32 mouse cellular contexts compared by ENCODE assay signal in the genomic region with DNA sequence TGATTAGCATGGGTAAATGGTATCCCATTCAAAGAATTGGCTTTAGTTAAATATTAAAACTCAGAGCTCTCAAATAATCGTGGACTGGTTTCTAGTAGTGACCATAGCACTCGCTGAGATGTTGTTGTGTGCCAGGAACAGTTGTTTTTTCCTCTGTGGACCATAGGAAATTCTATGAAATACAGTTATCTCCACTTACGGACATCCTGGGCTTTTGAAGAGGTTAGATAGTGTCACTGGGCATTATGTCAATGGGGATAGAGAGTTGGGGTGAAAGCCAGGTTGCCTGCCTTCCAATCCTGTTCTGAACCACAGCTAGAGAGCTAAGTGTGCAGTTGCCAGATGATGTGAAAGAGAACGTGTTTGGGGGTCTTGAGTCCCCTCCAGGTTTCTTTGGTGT. TPM values are rescaled to one million over a fixed set of nuclear protein-coding genes. Genes with fewer than 3 reads are reported as not detected.
A peak's percentile ranks its signal among the peaks of the same experiment; 100 is the strongest.
DNase-seq lines count a peak whose midpoint lies in the region; ATAC-seq and TF ChIP-seq lines count a peak whose summit lies in the region.
"Had no signal": no experiment of that assay in that cellular context is flagged by ENCODE, and none has a peak within 500 bp of the region (broad histone marks: within the 10 kb centered on the region; RNA-seq: fewer than 3 reads in every experiment).

No protein-coding gene starts in this region.

- peak overlapping the region; percentile 5; the same call in 1 of the 2 replicates for H3K27ac ChIP-seq in intestine, postnatal 0 days (ENCODE audit: low read depth, low read length)
- no peak overlapping the region for H3K27ac ChIP-seq in intestine, embryonic 16.5 days (ENCODE audit: low read length)
- peak overlapping the region; percentile 10 for H3K27ac ChIP-seq in liver, adult 2 months (replicated peaks; ENCODE audit: insufficient read depth, low read depth, low read length)
- H3K27ac ChIP-seq in liver, embryonic 12.5 days: no peak overlapping the region
- H3K27ac ChIP-seq: embryonic facial prominence, embryonic 13.5 days; embryonic facial prominence, embryonic 15.5 days; forebrain, embryonic 10.5 days; forebrain, embryonic 12.5 days had no signal

- H3K79me2 ChIP-seq in liver, adult 2 months (ENCODE audit: control insufficient read depth, insufficient read depth, low read length): no peaks in the 10 kb centered on the region

- H3K9me3 ChIP-seq in intestine, postnatal 0 days (ENCODE audit: control insufficient read depth): no peaks in the 10 kb centered on the region
- no peaks in the 10 kb centered on the region for H3K9me3 ChIP-seq in intestine, embryonic 16.5 days (ENCODE audit: control insufficient read depth, low read length)
- no peaks in the 10 kb centered on the region for H3K9me3 ChIP-seq in liver, embryonic 12.5 days (replicated peaks)
- H3K9me3 ChIP-seq: embryonic facial prominence, embryonic 13.5 days; embryonic facial prominence, embryonic 15.5 days; forebrain, embryonic 10.5 days; forebrain, embryonic 12.5 days; G1E had no signal

- H3K4me1 ChIP-seq in intestine, postnatal 0 days (replicated peaks; ENCODE audit: control insufficient read depth, insufficient read depth, low read length): 0 out of 2 replicates have a peak, but pooled peaks cover 13% of the 10 kb centered on the region
- H3K4me1 ChIP-seq in intestine, embryonic 16.5 days (ENCODE audit: control insufficient read depth, insufficient read depth, low read length): peaks cover 9% of the 10 kb centered on the region
- H3K4me1 ChIP-seq in liver, adult 2 months (ENCODE audit: control insufficient read depth, insufficient read depth, low read length): peaks cover 13% of the 10 kb centered on the region
- H3K4me1 ChIP-seq in liver, embryonic 12.5 days: peaks cover 24% of the 10 kb centered on the region

- no peak for TF ChIP-seq POLR2A in liver, adult 2 months (IDR thresholded peaks at IDR 0.05; ENCODE audit: extremely low read depth, insufficient read depth, low read length)

- no peak overlapping the region for H3K9ac ChIP-seq in intestine, postnatal 0 days (ENCODE audit: low read depth, low read length)
- no peak overlapping the region for H3K9ac ChIP-seq in intestine, embryonic 16.5 days (ENCODE audit: low read depth, low read length)
- no peak overlapping the region for H3K9ac ChIP-seq in liver, adult 2 months (ENCODE audit: low read depth, low read length)
- H3K9ac ChIP-seq in liver, embryonic 12.5 days: no peak overlapping the region
- H3K9ac ChIP-seq: embryonic facial prominence, embryonic 13.5 days; embryonic facial prominence, embryonic 15.5 days; forebrain, embryonic 12.5 days had no signal

- peaks cover 30% of the 10 kb centered on the region; the same call in 1 of the 2 replicates for H3K36me3 ChIP-seq in intestine, postnatal 0 days (ENCODE audit: control insufficient read depth, insufficient read depth)
- peaks cover 4% of the 10 kb centered on the region; the same call in 1 of the 2 replicates for H3K36me3 ChIP-seq in intestine, embryonic 16.5 days (ENCODE audit: control insufficient read depth, insufficient read depth, low read length)
- peaks cover 46% of the 10 kb centered on the region for H3K36me3 ChIP-seq in liver, adult 2 months (ENCODE audit: control insufficient read depth, insufficient read depth, low read length)
- peaks cover 28% of the 10 kb centered on the region for H3K36me3 ChIP-seq in liver, embryonic 12.5 days

- no peak for ATAC-seq in intestine, postnatal 0 days
- ATAC-seq in intestine, embryonic 16.5 days: no peak
- no peak for ATAC-seq in liver, embryonic 12.5 days
- ATAC-seq: activated CD4-positive, CD25-positive, alpha-beta regulatory T cell, adult 4 months; CD4-positive, CD25-positive, alpha-beta regulatory T cell, adult 4 months; forebrain, embryonic 14.5 days; forebrain, embryonic 16.5 days; Patski had no signal

- TF ChIP-seq CTCF in intestine, postnatal 0 days (IDR thresholded peaks at IDR 0.05; ENCODE audit: low read depth): no peak
- TF ChIP-seq CTCF in liver, adult 2 months (IDR thresholded peaks at IDR 0.05; ENCODE audit: low read depth, low read length): no peak

- H3K4me2 ChIP-seq in intestine, postnatal 0 days (replicated peaks; ENCODE audit: low read depth): no peak overlapping the region
- no peak overlapping the region for H3K4me2 ChIP-seq in intestine, embryonic 16.5 days (ENCODE audit: low read depth, low read length)
- H3K4me2 ChIP-seq in liver, embryonic 12.5 days: no peak overlapping the region
- H3K4me2 ChIP-seq: embryonic facial prominence, embryonic 13.5 days; embryonic facial prominence, embryonic 15.5 days; forebrain, embryonic 12.5 days had no signal

- 63% methylated on average over 4 of the region's 4 CpGs for WGBS in intestine, postnatal 0 days
- 73% methylated on average over 4 of the region's 4 CpGs for WGBS in intestine, embryonic 16.5 days
- 49% methylated on average over 4 of the region's 4 CpGs for WGBS in liver, adult 2 months
- 63% methylated on average over 4 of the region's 4 CpGs for WGBS in liver, embryonic 12.5 days (ENCODE audit: insufficient replicate concordance)

- no peak for DNase-seq in liver, adult 2 months (ENCODE audit: extremely low read depth, low read depth, low spot score)
- no peak for DNase-seq in yolk sac, embryonic 10.5 days (ENCODE audit: low spot score)
- DNase-seq: adrenal gland, adult 8-10 months; adrenal gland, postnatal 14 days; adrenal gland, postnatal 36 days; B cell, adult 2 months; cerebellum, adult 11 months; cerebellum, adult 18-20 months; cerebellum, adult 8-10 months; cerebellum, adult 9-11 months; cerebellum, postnatal 14 days; cerebellum, postnatal 36 days; embryo, embryonic 11 days had no signal

- no peak overlapping the region for H3K4me3 ChIP-seq in intestine, postnatal 0 days (ENCODE audit: low read depth, low read length)
- no peak overlapping the region for H3K4me3 ChIP-seq in intestine, embryonic 16.5 days (ENCODE audit: low read length)
- no peak overlapping the region for H3K4me3 ChIP-seq in liver, adult 2 months (ENCODE audit: insufficient read depth, low read depth, low read length)
- no peak overlapping the region for H3K4me3 ChIP-seq in liver, embryonic 12.5 days
- H3K4me3 ChIP-seq: embryonic facial prominence, embryonic 13.5 days; embryonic facial prominence, embryonic 15.5 days; erythroblast, embryonic 14.5 days; forebrain, embryonic 10.5 days; forebrain, embryonic 12.5 days had no signal

- H3K27me3 ChIP-seq in intestine, postnatal 0 days (replicated peaks; ENCODE audit: control insufficient read depth, insufficient read depth, low read length): no peaks in the 10 kb centered on the region
- H3K27me3 ChIP-seq in intestine, embryonic 16.5 days (replicated peaks; ENCODE audit: control insufficient read depth, insufficient read depth, low read length): no peaks in the 10 kb centered on the region
- H3K27me3 ChIP-seq in liver, adult 2 months (ENCODE audit: control insufficient read depth, insufficient read depth, low read length): no peaks in the 10 kb centered on the region
- H3K27me3 ChIP-seq in liver, embryonic 12.5 days (replicated peaks): no peaks in the 10 kb centered on the region
- H3K27me3 ChIP-seq: CH12.LX; embryonic facial prominence, embryonic 13.5 days; embryonic facial prominence, embryonic 15.5 days; forebrain, embryonic 12.5 days; Patski had no signal

RNA-seq across cellular contexts. Expression of gene Tmem106a, which starts 3.8 kb away (rescaled TPM):
- polyA plus RNA-seq in intestine, postnatal 0 days (2015; fragmentation: Nextera tagmentation; extraction: Ambion mirVana): 122 and 130 TPM in 2 replicates
- polyA plus RNA-seq in intestine, embryonic 16.5 days (2015; fragmentation: Nextera tagmentation; extraction: Ambion mirVana): 38.6 and 49.4 TPM in 2 replicates
- 6.4 and 7.7 TPM in 2 replicates for total RNA-seq in liver, adult 2 months (2014; rRNA removed)
- polyA plus RNA-seq in liver, adult 2 months (2012; rRNA removed): 15.2 and 23.1 TPM in 2 replicates
- polyA plus RNA-seq in liver, embryonic 12.5 days (2016; fragmentation: Nextera tagmentation; extraction: Ambion mirVana): 5.0 and 5.3 TPM in 2 replicates

RNA-seq across cellular contexts. Expression of gene Gm11634, which starts 13.3 kb away (rescaled TPM):
- 0.27 and 0.37 TPM in 2 replicates for polyA plus RNA-seq in intestine, postnatal 0 days (2015; fragmentation: Nextera tagmentation; extraction: Ambion mirVana)
- polyA plus RNA-seq in intestine, embryonic 16.5 days (2015; fragmentation: Nextera tagmentation; extraction: Ambion mirVana): not detected in 2 replicates
- total RNA-seq in liver, adult 2 months (2014; rRNA removed): not detected in 2 replicates
- polyA plus RNA-seq in liver, adult 2 months (2012; rRNA removed): not detected in 2 replicates
- polyA plus RNA-seq in liver, embryonic 12.5 days (2016; fragmentation: Nextera tagmentation; extraction: Ambion mirVana): not detected in 2 replicates
- total RNA-seq: adrenal gland, adult 18-20 months; adrenal gland, adult 8-10 months; adrenal gland, postnatal 14 days; adrenal gland, postnatal 36 days; CH12.LX; common myeloid progenitor, adult 5-6 weeks; G1E had no signal
- polyA plus RNA-seq: activated CD4-positive, CD25-positive, alpha-beta regulatory T cell, adult 4 months; brain, embryonic 14.5 days; CD4-positive, CD25-positive, alpha-beta regulatory T cell, adult 4 months; embryonic facial prominence, embryonic 11.5 days; embryonic facial prominence, embryonic 13.5 days; embryonic facial prominence, embryonic 15.5 days; erythroblast, embryonic 14.5 days; forebrain, embryonic 10.5 days; forebrain, embryonic 12.5 days; forebrain, embryonic 14.5 days; forebrain, embryonic 16.5 days; G1E; Patski had no signal

RNA-seq across cellular contexts. Expression of gene Nbr1, which starts 33.9 kb away (rescaled TPM):
- polyA plus RNA-seq in intestine, postnatal 0 days (2015; fragmentation: Nextera tagmentation; extraction: Ambion mirVana): 44.5 and 54.1 TPM in 2 replicates
- 56.2 and 65.5 TPM in 2 replicates for polyA plus RNA-seq in intestine, embryonic 16.5 days (2015; fragmentation: Nextera tagmentation; extraction: Ambion mirVana)
- 211 and 222 TPM in 2 replicates for total RNA-seq in liver, adult 2 months (2014; rRNA removed)
- 114 and 141 TPM in 2 replicates for polyA plus RNA-seq in liver, adult 2 months (2012; rRNA removed)
- 45.1 and 47.9 TPM in 2 replicates for polyA plus RNA-seq in liver, embryonic 12.5 days (2016; fragmentation: Nextera tagmentation; extraction: Ambion mirVana)

RNA-seq across cellular contexts. Expression of gene Brca1, which starts 34.0 kb away (rescaled TPM):
- 2.3 and 3.3 TPM in 2 replicates for polyA plus RNA-seq in intestine, postnatal 0 days (2015; fragmentation: Nextera tagmentation; extraction: Ambion mirVana)
- 6.0 and 6.8 TPM in 2 replicates for polyA plus RNA-seq in intestine, embryonic 16.5 days (2015; fragmentation: Nextera tagmentation; extraction: Ambion mirVana)
- 3.3 and 4.2 TPM in 2 replicates for total RNA-seq in liver, adult 2 months (2014; rRNA removed)
- polyA plus RNA-seq in liver, adult 2 months (2012; rRNA removed): 0.18 and 0.22 TPM in 2 replicates
- polyA plus RNA-seq in liver, embryonic 12.5 days (2016; fragmentation: Nextera tagmentation; extraction: Ambion mirVana): 17.2 and 17.4 TPM in 2 replicates

RNA-seq across cellular contexts. Expression of gene Rdm1, which starts 41.2 kb away (rescaled TPM):
- polyA plus RNA-seq in intestine, postnatal 0 days (2015; fragmentation: Nextera tagmentation; extraction: Ambion mirVana): 13.3 and 15.3 TPM in 2 replicates
- polyA plus RNA-seq in intestine, embryonic 16.5 days (2015; fragmentation: Nextera tagmentation; extraction: Ambion mirVana): 36.3 and 41.7 TPM in 2 replicates
- 10.3 and 12.9 TPM in 2 replicates for total RNA-seq in liver, adult 2 months (2014; rRNA removed)
- 12.1 and 12.4 TPM in 2 replicates for polyA plus RNA-seq in liver, adult 2 months (2012; rRNA removed)
- 11.8 and 12.4 TPM in 2 replicates for polyA plus RNA-seq in liver, embryonic 12.5 days (2016; fragmentation: Nextera tagmentation; extraction: Ambion mirVana)

Comparison
In these comparisons a context has a peak if more than half of its experiments do, and no peak if none do; other contexts are left out.
1. H3K27ac ChIP-seq: peak in intestine, postnatal 0 days (single experiment) and liver, adult 2 months (single experiment); none in intestine, embryonic 16.5 days (single experiment) and liver, embryonic 12.5 days (single experiment).